Mouse (Mus musculus) naive thymus-derived CD4-positive, alpha-beta T cell, adult 2 months (primary cell): ENCODE measurements around the gene Ifitm1.

Experiments
- DNase-seq: peaks from one replicate; pipeline ENCODE4 v3.0.0-alpha.2; 2011; ENCODE audit warnings: low read depth

The Ifitm1 gene

GRCm38 (mm10) chr7:140981704-140982103, 14.7 kb downstream of the Ifitm1 start:
- no peak for DNase-seq

- no peak for DNase-seq
Observed at GRCm38 (mm10) chr7:140982971-140983370, 15.9 kb downstream of the Ifitm1 start.

GRCm38 (mm10) chr7:140987182-140988138, 20.4 kb downstream of the Ifitm1 start:
- no peak for DNase-seq

GRCm38 (mm10) chr7:140989022-140989421, 22.0 kb downstream of the Ifitm1 start:
- no peak for DNase-seq

GRCm38 (mm10) chr7:140990185-140990584, 23.2 kb downstream of the Ifitm1 start:
- no peak for DNase-seq

GRCm38 (mm10) chr7:140990622-140991021, 23.6 kb downstream of the Ifitm1 start:
- no peak for DNase-seq

GRCm38 (mm10) chr7:140991117-140991689, 24.2 kb downstream of the Ifitm1 start:
- peak; percentile 24 for DNase-seq

- no peak for DNase-seq
Observed at GRCm38 (mm10) chr7:140997817-140998216, 30.8 kb downstream of the Ifitm1 start.

- peak; percentile 43 for DNase-seq
Observed at GRCm38 (mm10) chr7:140998853-140999700, 32.1 kb downstream of the Ifitm1 start.

GRCm38 (mm10) chr7:141000881-141001708, 34.1 kb downstream of the Ifitm1 start:
- no peak for DNase-seq

- DNase-seq: no peak
Observed at GRCm38 (mm10) chr7:141003248-141004010, 36.4 kb downstream of the Ifitm1 start.

GRCm38 (mm10) chr7:141006446-141006845, 39.4 kb downstream of the Ifitm1 start:
- peak; percentile 28 for DNase-seq

- DNase-seq: no peak
Observed at GRCm38 (mm10) chr7:141006914-141007313, 39.9 kb downstream of the Ifitm1 start.

GRCm38 (mm10) chr7:141008312-141008761, 41.3 kb downstream of the Ifitm1 start:
- DNase-seq: peak; percentile 20

GRCm38 (mm10) chr7:141008938-141009660, 42.1 kb downstream of the Ifitm1 start:
- peak; percentile 86 for DNase-seq

GRCm38 (mm10) chr7:141009665-141010064, 42.6 kb downstream of the Ifitm1 start:
- DNase-seq: no peak

- peak; percentile 23 for DNase-seq
Observed at GRCm38 (mm10) chr7:141010593-141010992, 43.6 kb downstream of the Ifitm1 start, which contains the start of gene Ifitm3. Ifitm3 (minus strand) TSS chr7:141010770.

GRCm38 (mm10) chr7:141011238-141011770, 44.3 kb downstream of the Ifitm1 start:
- no peak for DNase-seq
